21 mouse cellular contexts compared by ENCODE assay signal in the genomic region with DNA sequence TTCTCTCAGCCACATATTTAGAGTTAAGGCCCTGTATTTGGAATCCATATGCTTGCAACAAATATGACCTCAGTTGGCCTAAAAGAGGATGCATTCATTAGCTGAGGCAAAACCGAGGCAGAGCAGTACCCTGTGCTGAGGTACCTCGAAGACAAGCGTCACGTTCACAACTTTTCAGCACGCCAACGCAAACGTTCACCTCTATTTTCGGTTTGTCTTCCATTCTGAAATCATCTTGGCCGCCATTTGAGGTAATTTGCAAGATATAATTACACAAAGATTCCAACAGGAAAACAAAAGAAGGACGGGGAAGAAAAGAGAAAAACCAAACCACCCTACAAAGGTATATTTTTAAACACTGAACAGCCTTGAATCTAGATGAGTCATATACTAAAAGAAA.
"Had no signal": no experiment of that assay in that cellular context is flagged by ENCODE, and none has a peak within 500 bp of the region (broad histone marks: within the 10 kb centered on the region; RNA-seq: fewer than 3 reads in every experiment).

No protein-coding gene starts in this region.

- H3K27me3 ChIP-seq: kidney, embryonic 15.5 days; limb, embryonic 12.5 days; limb, embryonic 15.5 days; midbrain, embryonic 12.5 days; midbrain, embryonic 15.5 days; neural tube, embryonic 12.5 days; neural tube, embryonic 15.5 days had no signal

- H3K36me3 ChIP-seq: kidney, embryonic 15.5 days; limb, embryonic 12.5 days; limb, embryonic 15.5 days; midbrain, embryonic 12.5 days; midbrain, embryonic 15.5 days; neural tube, embryonic 12.5 days; neural tube, embryonic 15.5 days had no signal

- ATAC-seq: liver, postnatal 0 days; lung, postnatal 0 days; midbrain, embryonic 15.5 days had no signal

- DNase-seq: kidney, adult 11 months; kidney, adult 8-10 months; kidney, postnatal 10 days; kidney, postnatal 36 days; layer of hippocampus, postnatal 36 days; liver, postnatal 0 days; lung, embryonic 14.5 days; retina, postnatal 1 day; thymus, adult 2 months; thymus, postnatal 25 days had no signal

- H3K4me3 ChIP-seq: kidney, embryonic 15.5 days; limb, embryonic 12.5 days; limb, embryonic 15.5 days; midbrain, embryonic 12.5 days; midbrain, embryonic 15.5 days; neural tube, embryonic 12.5 days; neural tube, embryonic 15.5 days had no signal

- H3K4me2 ChIP-seq: kidney, embryonic 15.5 days; limb, embryonic 12.5 days; limb, embryonic 15.5 days; liver, embryonic 11.5 days; lung, embryonic 14.5 days; midbrain, embryonic 12.5 days; midbrain, embryonic 15.5 days; neural tube, embryonic 12.5 days; neural tube, embryonic 15.5 days had no signal

- H3K27ac ChIP-seq: kidney, embryonic 15.5 days; limb, embryonic 12.5 days; limb, embryonic 15.5 days; liver, embryonic 14.5 days; macrophage; midbrain, embryonic 12.5 days; midbrain, embryonic 15.5 days; neural tube, embryonic 12.5 days; neural tube, embryonic 15.5 days had no signal

- H3K9ac ChIP-seq: kidney, embryonic 15.5 days; limb, embryonic 12.5 days; limb, embryonic 15.5 days; liver, embryonic 14.5 days; liver, postnatal 0 days; lung, embryonic 14.5 days; midbrain, embryonic 12.5 days; midbrain, embryonic 15.5 days; neural tube, embryonic 12.5 days; neural tube, embryonic 15.5 days had no signal

- H3K9me3 ChIP-seq: kidney, embryonic 15.5 days; limb, embryonic 12.5 days; limb, embryonic 15.5 days; midbrain, embryonic 12.5 days; midbrain, embryonic 15.5 days; neural tube, embryonic 12.5 days; neural tube, embryonic 15.5 days had no signal

- H3K4me1 ChIP-seq: limb, embryonic 12.5 days; limb, embryonic 15.5 days; midbrain, embryonic 12.5 days; midbrain, embryonic 15.5 days; neural tube, embryonic 12.5 days; neural tube, embryonic 15.5 days had no signal
